Mouse (Mus musculus) heart, adult 2 months (tissue): Measurements from ENCODE around the gene 2200002D01Rik. TPM values are rescaled to one million over a fixed set of nuclear protein-coding genes. Genes with fewer than 3 reads are reported as not detected.
"Not testable (repeated sequence)": the region's sequence is repeated elsewhere in the genome, so short reads cannot be mapped to it uniquely, and the experiment has no call there.

Experiments used
- DNase-seq, 2 experiments: peaks; one replicate each; pipeline ENCODE4 v3.0.0; 2021
- H3K27ac ChIP-seq: fragments of 200-600 bp; 2 replicates; pipeline ENCODE4 v1.8.1; 2022
- H3K27me3 ChIP-seq: fragments of 200-500 bp; 2 replicates; pipeline ENCODE4 v1.6.1; 2012; ENCODE audit warnings: mild to moderate bottlenecking, low read length, inconsistent platforms, mixed read lengths; ENCODE audit not compliant: control insufficient read depth, insufficient read depth
- H3K36me3 ChIP-seq: fragments of 200-500 bp; 2 replicates; pipeline ENCODE4 v1.6.1; 2012; ENCODE audit warnings: low read length, inconsistent platforms; ENCODE audit not compliant: control insufficient read depth, insufficient read depth
- H3K4me1 ChIP-seq: fragments of 200-500 bp; 2 replicates; pipeline ENCODE4 v1.6.1; 2011; ENCODE audit warnings: low read length; ENCODE audit not compliant: control insufficient read depth, insufficient read depth
- H3K4me3 ChIP-seq: fragments of 200-600 bp; 2 replicates; pipeline ENCODE4 v1.8.1; 2022
- H3K79me2 ChIP-seq: fragments of 200-500 bp; replicated peaks from 2 replicates; pipeline ENCODE4 v1.6.1; 2012; ENCODE audit warnings: mild to moderate bottlenecking, inconsistent platforms, low read length, moderate library complexity, mixed read lengths; ENCODE audit not compliant: control insufficient read depth, insufficient read depth
- H3K9ac ChIP-seq: fragments of 200-500 bp; 2 replicates; pipeline ENCODE4 v1.6.1; 2012; ENCODE audit warnings: low read depth, mild to moderate bottlenecking, control low read depth, inconsistent platforms, low read length, mixed read lengths
- CTCF ChIP-seq: fragments of 200-600 bp; IDR thresholded peaks from 2 replicates; pipeline ENCODE4 v1.8.1; 2022; ENCODE audit warnings: antibody characterized with exemption, mild to moderate bottlenecking, moderate library complexity
- EP300 ChIP-seq: fragments of 200-500 bp; IDR thresholded peaks from 2 replicates; pipeline ENCODE4 v1.6.1; 2011; ENCODE audit warnings: low read depth, low read length, control low read depth; ENCODE audit not compliant: insufficient read depth
- POLR2A ChIP-seq: fragments of 200-500 bp; IDR thresholded peaks from 2 replicates; pipeline ENCODE4 v1.6.1; 2011; ENCODE audit warnings: mild to moderate bottlenecking, low read depth, low read length, control low read depth; ENCODE audit not compliant: insufficient read depth
- WGBS: fragments of 180-500 bp; shearing (Covaris S2); methylation state at CpG from one replicate; pipeline ENCODE4 v1.1.7; 2018; 5-methylcytosine and 5-hydroxymethylcytosine counted together
- intact Hi-C: fragments of 180-260 bp; cut with DNase I; formaldehyde crosslinking; loops from one replicate; pipeline ENCODE4 v1.15.1; 2025
- polyA plus RNA-seq: library from polyadenylated mRNA; depleted of rRNA; stranded (reverse); fragments of >200 nt; gene quantifications from 2 replicates; pipeline ENCODE4 v1.2.3, GENCODE M21; 2012
- total RNA-seq, 2 experiments: library from RNA; stranded (reverse); gene quantifications; 2 replicates each; pipeline ENCODE4 v1.2.3; 2021

Gene 2200002D01Rik
- total and polyA plus RNA-seq, 3 experiments = 0.98 to 2.0 (median 1.5) TPM

DNA sequence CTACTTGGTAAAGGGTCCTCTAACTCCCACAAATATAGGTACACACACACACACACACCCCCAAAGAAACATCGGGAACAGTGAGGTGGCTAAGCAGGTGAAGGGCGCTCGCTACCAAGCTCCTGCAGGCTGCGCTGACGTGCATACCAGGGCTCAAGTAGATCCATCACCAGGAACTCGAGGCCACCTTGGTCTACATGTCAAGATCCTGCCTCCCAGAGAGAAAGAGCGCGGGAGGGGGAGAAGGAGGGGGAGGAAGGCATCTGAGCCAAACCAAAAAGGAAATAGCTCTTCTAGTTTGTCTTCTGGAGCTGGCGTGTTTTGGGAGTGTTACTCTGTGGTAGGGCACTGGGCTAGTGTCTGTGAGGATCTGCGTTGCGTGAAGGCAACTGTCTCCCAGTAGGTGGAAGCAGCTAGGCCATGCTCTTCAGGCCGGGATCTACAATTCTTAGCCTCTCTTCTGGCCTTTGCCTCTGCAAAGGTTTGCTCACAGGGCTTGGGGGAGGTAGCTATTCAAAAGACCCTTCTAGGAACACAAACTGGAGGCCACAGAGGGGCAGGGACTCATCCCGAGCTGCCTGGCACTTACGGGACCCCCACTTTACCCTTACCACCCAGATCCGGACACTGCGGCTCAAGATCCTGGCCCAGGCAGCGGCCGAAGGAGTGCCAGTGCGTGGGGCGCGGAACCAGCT lies 1.5 kb downstream of the 2200002D01Rik start:
- TF ChIP-seq EP300 (no peak), CTCF (no peak), POLR2A (no peak)
- intact Hi-C loops = loop anchor here (1.0 to 5.0 kb wide), 2 partner anchors 36 to 51 kb away; partner anchors contain the start of gene Spint2
- Histone ChIP-seq H3K27ac (no peak overlapping the region), H3K4me3 (no peak overlapping the region), H3K27me3 (no peaks in the 10 kb centered on the region), H3K9ac (no peak overlapping the region), H3K79me2 (no peaks in the 10 kb centered on the region), H3K4me1 (no peaks in the 10 kb centered on the region; the same call in 1 of the 2 replicates), H3K36me3 (no peaks in the 10 kb centered on the region)
- no peak for DNase-seq
- WGBS = 85% methylated on average over 21 of the region's 21 CpGs

GRCm38 (mm10) chr7:29246015-29246414 lies 2.3 kb downstream of the 2200002D01Rik start:
- TF ChIP-seq EP300 = no peak
- no peak for TF ChIP-seq POLR2A
- no peak for TF ChIP-seq CTCF
- H3K27me3 ChIP-seq = no peaks in the 10 kb centered on the region
- H3K4me3 ChIP-seq = no peak overlapping the region
- no peak for DNase-seq
- no peaks in the 10 kb centered on the region for H3K36me3 ChIP-seq
- WGBS = 80% methylated on average over 5 of the region's 5 CpGs
- H3K79me2 ChIP-seq = no peaks in the 10 kb centered on the region
- H3K9ac ChIP-seq = no peak overlapping the region
- no peak overlapping the region for H3K27ac ChIP-seq
- no peaks in the 10 kb centered on the region; the same call in 1 of the 2 replicates for H3K4me1 ChIP-seq
- intact Hi-C loops = loop anchor here (5.0 kb wide), 1 partner anchor 36 kb away; the partner anchor contains the start of gene Spint2

GRCm38 (mm10) chr7:29244732-29245416 lies 3.4 kb downstream of the 2200002D01Rik start:
- 86% methylated on average over 7 of the region's 7 CpGs for WGBS
- intact Hi-C loops = loop anchor here (1.0 to 5.0 kb wide), 2 partner anchors 37 to 65 kb away; partner anchors contain the start of genes Psmd8 and Spint2
- peak in 1 of 2 experiments; percentile 43 for DNase-seq

DNA sequence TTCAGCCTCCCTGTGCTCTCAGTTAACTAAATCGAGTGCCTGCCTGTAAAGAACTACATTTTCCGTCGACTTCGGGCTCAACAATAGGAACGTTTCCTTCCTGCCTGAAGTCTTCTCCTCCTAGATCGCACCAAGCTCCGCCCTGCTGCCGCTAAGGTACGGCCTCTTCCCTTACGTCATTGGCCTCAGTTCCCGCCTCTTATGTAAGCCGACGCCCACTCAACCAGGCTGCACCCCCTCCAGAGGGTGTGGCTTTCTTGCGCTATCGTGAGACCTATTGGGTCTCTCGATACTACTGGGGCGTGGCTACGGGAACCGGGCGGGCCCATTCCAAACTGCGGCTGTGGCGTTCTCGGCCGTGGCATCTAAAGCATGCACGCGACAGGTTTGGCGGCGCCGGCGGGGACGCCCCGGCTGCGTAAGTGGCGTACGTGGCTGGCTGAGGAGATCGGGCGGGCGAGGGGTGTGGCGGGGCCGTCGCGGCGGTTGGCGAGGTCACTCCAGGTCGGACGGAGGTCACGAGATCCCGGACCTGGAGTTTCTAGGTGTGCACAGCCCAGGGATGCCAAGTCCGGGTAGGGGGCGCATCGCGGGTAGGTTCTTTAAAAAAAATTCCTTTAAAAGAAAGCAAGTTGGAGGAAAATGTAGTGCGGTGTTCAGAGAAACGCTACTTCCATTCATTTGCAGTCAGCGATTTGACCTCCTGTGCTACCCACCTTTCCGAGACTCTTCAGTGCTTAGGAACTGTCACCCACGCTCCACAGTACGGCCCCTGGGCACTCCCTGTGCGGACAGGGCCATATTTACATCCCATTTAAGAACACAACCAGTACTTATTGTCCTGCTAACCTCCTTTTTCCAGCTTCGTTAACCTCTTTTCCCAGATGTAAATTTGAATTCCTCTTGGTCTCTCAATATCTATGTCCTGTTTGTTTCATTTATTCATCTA lies 10.0 kb downstream of the 2200002D01Rik start, which contains the start of gene Yif1b:
Gene Yif1b (plus strand): TSS at position 311 of the 949 bp plus-strand sequence.
- peak within 1 kb of the TSS; percentile 90 for H3K27ac ChIP-seq
- peak within 1 kb of the TSS; percentile 64 for H3K4me3 ChIP-seq
- under 1% methylated on average over 60 of the region's 60 CpGs for WGBS
- no peaks in the 10 kb centered on the region for H3K79me2 ChIP-seq
- DNase-seq = peak; percentile 98
- no peaks in the 10 kb centered on the region for H3K27me3 ChIP-seq
- H3K4me1 ChIP-seq = peaks cover 8% of the 10 kb centered on the region
- intact Hi-C loops = no loop called here
- TF ChIP-seq POLR2A = peak; percentile 97
- TF ChIP-seq EP300 = peak; percentile 93
- peak; percentile 28; the same call in 1 of the 2 replicates for TF ChIP-seq CTCF
- peak within 1 kb of the TSS; percentile 86 for H3K9ac ChIP-seq
- no peaks in the 10 kb centered on the region for H3K36me3 ChIP-seq

More at GRCm38 (mm10) chr7:29244732-29245416, 3.4 kb downstream of the 2200002D01Rik start:
- Histone ChIP-seq H3K27ac (no peak overlapping the region), H3K79me2 (no peaks in the 10 kb centered on the region), H3K27me3 (no peaks in the 10 kb centered on the region), H3K4me1 (no peaks in the 10 kb centered on the region; the same call in 1 of the 2 replicates), H3K36me3 (no peaks in the 10 kb centered on the region), H3K4me3 (no peak overlapping the region), H3K9ac (no peak overlapping the region)
- TF ChIP-seq POLR2A (no peak), CTCF (peak; percentile 74)

GRCm38 (mm10) chr7:29237596-29237995 lies 10.7 kb downstream of the 2200002D01Rik start:
- Histone ChIP-seq H3K9ac (peak overlapping the region; percentile 46; the same call in 1 of the 2 replicates), H3K27ac (peak overlapping the region; percentile 88), H3K4me3 (peak overlapping the region; percentile 49)
- peak in 1 of 2 experiments; percentile 29 for DNase-seq
- H3K4me1 ChIP-seq, H3K36me3 ChIP-seq, H3K79me2 ChIP-seq, H3K27me3 ChIP-seq, intact Hi-C loops: not testable (repeated sequence)
- 21% methylated on average over 6 of the region's 6 CpGs for WGBS
